Mouse (Mus musculus) liver, adult 2 months (tissue): ENCODE measurements at regions not wholly inside any gene's neighbourhood (a gene's known extent, or its start where the extent isn't known, plus 50 kb on each side); places are given as distances from the start of the nearest gene placed in this dataset.
A peak's percentile ranks its signal among the peaks of the same experiment; 100 is the strongest.
"Not testable (repeated sequence)": the region's sequence is repeated elsewhere in the genome, so short reads cannot be mapped to it uniquely, and the experiment has no call there.

Source experiments
- DNase-seq: peaks from one replicate; pipeline ENCODE4 v3.0.0-alpha.2; 2011; ENCODE audit warnings: low read depth, low spot score; ENCODE audit errors: extremely low read depth
- H3K27ac ChIP-seq: fragments of 200-500 bp; replicated peaks from 2 replicates; pipeline ENCODE4 v1.5.1; 2012; ENCODE audit warnings: low read depth, mild to moderate bottlenecking, control low read depth, inconsistent platforms, low read length; ENCODE audit not compliant: insufficient read depth
- H3K27me3 ChIP-seq: fragments of 200-500 bp; 2 replicates; pipeline ENCODE4 v1.6.1; 2012; ENCODE audit warnings: mild to moderate bottlenecking, moderate library complexity, low read length, inconsistent platforms; ENCODE audit not compliant: control insufficient read depth, insufficient read depth
- H3K36me3 ChIP-seq: fragments of 200-500 bp; 2 replicates; pipeline ENCODE4 v1.6.1; 2012; ENCODE audit warnings: low read length, inconsistent platforms; ENCODE audit not compliant: control insufficient read depth, insufficient read depth
- H3K4me1 ChIP-seq: fragments of 200-500 bp; 2 replicates; pipeline ENCODE4 v1.6.1; 2011; ENCODE audit warnings: low read length; ENCODE audit not compliant: control insufficient read depth, insufficient read depth
- H3K4me3 ChIP-seq: fragments of 200-500 bp; 2 replicates; pipeline ENCODE4 v1.5.1; 2011; ENCODE audit warnings: low read depth, mild to moderate bottlenecking, control low read depth, low read length, moderate library complexity; ENCODE audit not compliant: insufficient read depth
- H3K79me2 ChIP-seq: fragments of 200-500 bp; 2 replicates; pipeline ENCODE4 v1.6.1; 2012; ENCODE audit warnings: inconsistent platforms, mild to moderate bottlenecking, low read length, moderate library complexity; ENCODE audit not compliant: control insufficient read depth, insufficient read depth
- H3K9ac ChIP-seq: fragments of 200-500 bp; 2 replicates; pipeline ENCODE4 v1.6.1; 2012; ENCODE audit warnings: low read depth, mild to moderate bottlenecking, control low read depth, inconsistent platforms, low read length
- WGBS: fragments of 180-500 bp; shearing (Covaris S2); methylation state at CpG from one replicate; pipeline ENCODE4 v1.1.7; 2018; 5-methylcytosine and 5-hydroxymethylcytosine counted together

DNA sequence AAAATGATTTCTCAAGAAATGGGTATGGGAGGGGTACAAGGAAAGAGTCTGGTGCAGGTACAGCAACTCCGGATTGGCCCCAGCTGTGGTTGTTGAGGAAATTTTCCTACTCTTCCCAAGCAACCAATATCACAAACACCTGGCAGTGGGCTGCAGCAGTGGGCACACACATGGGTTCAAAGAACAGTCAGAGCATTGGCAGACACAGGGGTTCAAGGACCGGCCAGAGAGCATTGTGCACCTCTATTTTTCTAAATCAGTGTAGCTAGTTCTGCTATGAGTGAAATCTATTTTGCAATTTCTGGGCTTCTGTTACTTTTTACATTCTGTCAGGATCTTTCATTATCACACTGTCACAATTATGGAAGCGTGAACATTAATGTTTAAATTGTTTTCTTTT lies 501.1 kb upstream of the Grin3a start:
- not testable (repeated sequence) for H3K9ac ChIP-seq, H3K36me3 ChIP-seq, H3K27me3 ChIP-seq, H3K4me3 ChIP-seq, H3K27ac ChIP-seq, H3K4me1 ChIP-seq, H3K79me2 ChIP-seq
- WGBS: 87% methylated on average over 3 of the region's 3 CpGs
- peak; percentile 73 for DNase-seq
